Mouse (Mus musculus) stomach, postnatal 0 days (tissue): ENCODE data around the gene Polr3gl.

Experiments
- CTCF ChIP-seq: IDR thresholded peaks from 2 replicates; pipeline ENCODE4 v1.5.1; 2016; ENCODE audit warnings: antibody characterized with exemption, low read depth, mild to moderate bottlenecking, moderate library complexity
- EP300 ChIP-seq: optimal IDR thresholded peaks from 2 replicates; pipeline ENCODE3; 2016; ENCODE audit warnings: antibody characterized with exemption

DNA sequence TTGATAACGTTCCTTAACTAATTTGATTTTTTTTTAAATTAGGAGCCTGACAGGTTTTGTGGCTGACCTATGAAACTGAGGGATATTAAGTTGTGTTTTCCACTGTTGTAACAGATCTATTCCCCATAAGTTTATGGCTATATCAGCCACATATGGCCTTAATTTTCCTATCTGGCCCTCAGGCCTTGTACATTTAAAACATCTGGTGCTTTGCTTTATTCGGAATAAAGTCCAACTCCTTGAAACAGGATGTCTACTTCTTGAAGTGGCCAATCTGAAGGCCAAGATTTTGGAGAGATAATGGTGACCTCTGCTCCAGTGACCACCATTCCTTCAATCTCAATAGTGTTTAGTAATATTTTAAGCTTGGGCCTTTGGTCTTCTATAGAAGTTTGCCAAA, 54.7 kb downstream of the Polr3gl start:
- no peak for TF ChIP-seq CTCF
- no peak for TF ChIP-seq EP300
